Mouse (Mus musculus): Measurements from ENCODE around the gene Gm9049. TPM values are rescaled to one million over a fixed set of nuclear protein-coding genes. Genes with fewer than 3 reads are reported as not detected.

Gm9049 gene
- polyA plus RNA-seq (2012; rRNA removed) = not detected in 2 replicates

GRCm38 (mm10) chr10:118354005-118354404 lies at the start of gene Gm9049:
Gm9049 (minus strand) TSS chr10:118354105.

GRCm38 (mm10) chr10:118348579-118348978 lies 5.3 kb downstream of the Gm9049 start, which contains the start of gene Gm9048:
Gm9048 (minus strand) TSS chr10:118348679.

GRCm38 (mm10) chr10:118343155-118343554 lies 10.8 kb downstream of the Gm9049 start, which contains the start of gene Gm9046:
Gm9046 (minus strand) TSS chr10:118343255.

GRCm38 (mm10) chr10:118337731-118338130 lies 16.2 kb downstream of the Gm9049 start, which contains the start of gene Gm9045:
Gm9045 (minus strand) TSS chr10:118337831.

GRCm38 (mm10) chr10:118332308-118332707 lies 21.6 kb downstream of the Gm9049 start, which contains the start of gene Gm9044:
Gm9044 (minus strand) TSS chr10:118332408.

GRCm38 (mm10) chr10:118326869-118327268 lies 27.0 kb downstream of the Gm9049 start, which contains the start of gene Gm9040:
Gm9040 (minus strand) TSS chr10:118326969.

Other genes with a start within 250 kb of the Gm9049 start
- gene Mdm1, start 212.3 kb downstream of the Gm9049 start, polyA plus RNA-seq (2012; rRNA removed) = 0.31 and 0.81 TPM in 2 replicates
- not detected in 2 replicates for gene Il22, start 149.2 kb downstream of the Gm9049 start, polyA plus RNA-seq (2012; rRNA removed)
- not detected in 2 replicates for gene Gm32717, start 113.3 kb downstream of the Gm9049 start, polyA plus RNA-seq (2012; rRNA removed)
- gene Gm32802, start 95.4 kb downstream of the Gm9049 start, polyA plus RNA-seq (2012; rRNA removed) = not detected in 2 replicates
- not detected in 2 replicates for gene Iltifb, start 59.1 kb downstream of the Gm9049 start, polyA plus RNA-seq (2012; rRNA removed)
- gene Gm9040, start 27.1 kb downstream of the Gm9049 start, polyA plus RNA-seq (2012; rRNA removed) = not detected in 2 replicates
- not detected in 2 replicates for gene Gm9044, start 21.7 kb downstream of the Gm9049 start, polyA plus RNA-seq (2012; rRNA removed)
- gene Gm9045, start 16.3 kb downstream of the Gm9049 start, polyA plus RNA-seq (2012; rRNA removed) = not detected in 2 replicates
- gene Gm9046, start 10.8 kb downstream of the Gm9049 start, polyA plus RNA-seq (2012; rRNA removed) = not detected in 2 replicates
- not detected in 2 replicates for gene Gm9048, start 5.4 kb downstream of the Gm9049 start, polyA plus RNA-seq (2012; rRNA removed)
- gene Ifng, start 86.9 kb upstream of the Gm9049 start, polyA plus RNA-seq (2012; rRNA removed) = not detected in 2 replicates